Mouse (Mus musculus): ENCODE data around the gene Efl1. TPM values are rescaled to one million over a fixed set of nuclear protein-coding genes. Genes with fewer than 3 reads are reported as not detected.

Efl1 gene
- polyA plus RNA-seq (2015; fragmentation: Nextera tagmentation; extraction: Ambion mirVana): 8.9 and 9.9 TPM in 2 replicates

DNA sequence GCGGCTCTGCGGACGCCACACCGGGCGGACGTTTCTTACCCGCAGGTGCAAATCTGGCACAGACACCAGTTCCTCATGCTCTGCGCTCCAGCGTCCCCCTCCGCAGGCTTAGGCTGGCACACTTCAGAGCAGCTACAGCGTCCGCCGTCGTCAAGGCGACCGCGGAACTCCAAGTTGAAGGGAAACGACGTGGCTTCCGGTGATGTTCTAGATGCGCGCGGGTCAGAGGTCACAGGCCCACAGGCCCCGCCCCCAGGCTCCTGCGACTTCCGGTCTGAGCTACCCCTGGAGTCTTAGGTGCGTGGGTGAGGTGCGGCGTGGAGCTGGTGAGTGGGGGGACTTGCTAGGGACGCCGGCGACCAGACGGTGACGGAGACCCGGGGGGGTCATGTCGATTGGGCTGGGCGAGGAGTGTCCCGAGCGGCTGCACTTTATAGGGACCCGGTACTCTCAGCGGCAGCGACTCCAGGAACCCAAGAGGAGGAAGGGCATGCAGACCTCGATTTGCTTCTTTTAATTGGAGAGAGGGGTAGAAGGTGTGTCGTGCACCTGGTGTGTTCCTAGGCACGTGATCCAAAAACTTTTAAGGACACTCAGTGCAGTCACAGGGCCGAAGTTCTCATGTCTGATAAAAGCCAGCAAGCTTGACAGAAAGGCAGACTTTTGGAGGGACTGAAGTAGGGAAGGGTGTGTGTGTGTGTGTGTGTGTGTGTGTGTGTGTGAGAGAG is at the start of gene Efl1, which contains the start of gene Saxo2:
Gene Efl1 (plus strand): TSS at position 262 of the 728 bp plus-strand sequence.
Gene Saxo2 (minus strand): TSS at position 176 of the 728 bp plus-strand sequence.

Other genes starting within 250 kb of the Efl1 start
- 3.6 and 4.5 TPM in 2 replicates for gene Saxo2, start 86 bp upstream of the Efl1 start, polyA plus RNA-seq (2015; fragmentation: Nextera tagmentation; extraction: Ambion mirVana)
- 4.4 and 4.6 TPM in 2 replicates for gene Mex3b, start 218.7 kb downstream of the Efl1 start, polyA plus RNA-seq (2015; fragmentation: Nextera tagmentation; extraction: Ambion mirVana)